Mouse (Mus musculus) splenic B cell, adult 2 months (primary cell): ENCODE results near the gene Mup19.
"Not testable (repeated sequence)": the region's sequence is repeated elsewhere in the genome, so short reads cannot be mapped to it uniquely, and the experiment has no call there.

Experiments used
- DNase-seq: peaks from one replicate; pipeline ENCODE4 v3.0.0-alpha.2; 2011; ENCODE audit warnings: low read depth, low spot score
- H3K27me3 ChIP-seq: 2 replicates; pipeline ENCODE4 v1.6.1; 2012; ENCODE audit warnings: mild to moderate bottlenecking, low read length, moderate library complexity, mixed read lengths; ENCODE audit not compliant: control insufficient read depth, poor library complexity, insufficient read depth, severe bottlenecking
- H3K36me3 ChIP-seq: 2 replicates; pipeline ENCODE4 v1.6.1; 2012; ENCODE audit warnings: mild to moderate bottlenecking, low read length, moderate library complexity, mixed read lengths; ENCODE audit not compliant: control insufficient read depth, poor library complexity, insufficient read depth, severe bottlenecking

Gene Mup19

DNA sequence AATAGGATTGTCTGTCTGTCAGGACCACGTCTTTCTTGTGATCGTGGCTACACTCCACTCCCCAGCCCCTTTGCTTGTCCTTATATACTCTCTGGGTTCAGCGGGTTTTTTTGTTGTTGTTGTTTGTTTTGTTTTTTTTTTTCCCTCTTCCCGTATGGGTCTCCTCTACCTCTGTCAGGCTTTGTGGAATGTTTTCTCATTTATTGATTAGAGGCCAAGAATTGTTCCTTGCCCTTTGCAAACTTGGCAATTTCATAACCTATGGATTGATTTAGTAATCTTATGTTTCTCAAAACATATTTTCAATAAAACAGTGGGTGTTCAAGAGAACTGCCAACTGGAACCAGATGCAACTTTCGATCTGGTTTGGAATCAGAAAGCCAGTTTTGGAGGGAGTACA lies at the start of gene Mup19:
Mup19 (minus strand) TSS at position 101 of the 400 bp plus-strand sequence.
- H3K36me3 ChIP-seq, H3K27me3 ChIP-seq, DNase-seq: not testable (repeated sequence)

GRCm38 (mm10) chr4:61829211-61829610 lies 47.1 kb upstream of the Mup19 start:
- no peaks in the 10 kb centered on the region for H3K36me3 ChIP-seq
- no peak for DNase-seq
- no peaks in the 10 kb centered on the region for H3K27me3 ChIP-seq

DNA sequence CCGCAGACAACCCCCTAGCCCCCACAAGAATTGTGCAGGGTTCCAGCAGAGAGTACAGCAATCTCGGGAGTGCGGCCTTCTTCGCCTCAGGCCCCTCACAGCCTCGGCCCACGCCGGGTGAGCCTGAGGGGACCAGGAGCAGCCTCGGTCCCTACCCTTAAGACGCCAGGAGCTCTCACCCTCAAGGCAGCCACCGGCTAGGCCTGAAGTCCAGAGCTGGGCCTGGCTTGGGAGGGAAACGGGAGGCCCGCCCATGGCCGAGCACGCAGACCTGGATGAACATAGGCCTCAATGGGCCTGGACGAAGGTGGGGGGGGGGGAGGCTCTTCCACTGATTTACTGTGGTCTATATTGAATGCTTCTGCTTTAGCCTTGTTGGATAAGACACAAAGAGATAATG lies 41.1 kb upstream of the Mup19 start:
- H3K36me3 ChIP-seq = no peaks in the 10 kb centered on the region
- DNase-seq = no peak
- H3K27me3 ChIP-seq = no peaks in the 10 kb centered on the region

- DNase-seq, H3K36me3 ChIP-seq, H3K27me3 ChIP-seq: not testable (repeated sequence)
Observed at GRCm38 (mm10) chr4:61822541-61822940, 40.5 kb upstream of the Mup19 start.

DNA sequence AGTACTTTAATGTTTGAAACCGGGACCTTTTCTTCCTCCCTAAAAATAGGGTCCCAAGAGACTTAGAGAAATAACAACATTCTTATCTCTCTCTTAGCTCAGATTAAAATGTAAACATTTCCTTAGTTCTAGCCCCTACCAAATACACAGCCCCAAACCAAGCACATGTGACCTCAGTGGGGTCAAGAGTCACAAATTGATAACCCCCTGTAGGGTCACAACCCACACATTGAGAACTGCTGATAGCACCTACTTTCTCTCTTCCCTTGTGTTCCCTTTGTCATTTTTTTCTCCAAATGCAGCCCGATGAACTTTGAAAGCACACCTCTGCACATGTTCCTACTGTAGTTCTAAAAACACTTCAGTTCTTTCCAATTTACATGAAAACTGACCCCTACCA lies 33.5 kb upstream of the Mup19 start:
- DNase-seq = no peak
- Histone ChIP-seq H3K36me3 (no peaks in the 10 kb centered on the region), H3K27me3 (no peaks in the 10 kb centered on the region)

- DNase-seq = no peak
Observed at GRCm38 (mm10) chr4:61813435-61813834, 31.4 kb upstream of the Mup19 start.

DNA sequence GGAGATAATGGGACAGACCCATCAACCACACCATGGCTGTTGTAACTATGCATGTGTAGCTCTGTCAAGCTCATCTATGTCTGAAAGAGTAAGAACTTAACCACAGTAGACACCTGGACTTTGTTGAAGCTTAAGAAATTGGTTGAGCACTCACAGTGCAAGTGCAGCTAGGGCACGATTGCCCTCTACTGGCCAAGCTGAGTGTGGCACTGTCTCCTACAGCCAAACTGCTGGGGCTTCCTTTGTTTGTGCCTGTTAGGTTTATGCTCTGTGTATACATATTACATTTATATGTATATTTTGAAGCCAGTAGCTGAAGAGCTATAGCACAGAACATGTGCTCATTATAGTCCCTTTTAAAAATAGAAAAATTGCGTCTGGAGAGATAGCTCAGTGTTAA lies 29.1 kb upstream of the Mup19 start:
- not testable (repeated sequence) for DNase-seq, H3K27me3 ChIP-seq, H3K36me3 ChIP-seq

More at GRCm38 (mm10) chr4:61813435-61813834, 31.4 kb upstream of the Mup19 start:
- no peaks in the 10 kb centered on the region for H3K27me3 ChIP-seq
- H3K36me3 ChIP-seq = no peaks in the 10 kb centered on the region

DNA sequence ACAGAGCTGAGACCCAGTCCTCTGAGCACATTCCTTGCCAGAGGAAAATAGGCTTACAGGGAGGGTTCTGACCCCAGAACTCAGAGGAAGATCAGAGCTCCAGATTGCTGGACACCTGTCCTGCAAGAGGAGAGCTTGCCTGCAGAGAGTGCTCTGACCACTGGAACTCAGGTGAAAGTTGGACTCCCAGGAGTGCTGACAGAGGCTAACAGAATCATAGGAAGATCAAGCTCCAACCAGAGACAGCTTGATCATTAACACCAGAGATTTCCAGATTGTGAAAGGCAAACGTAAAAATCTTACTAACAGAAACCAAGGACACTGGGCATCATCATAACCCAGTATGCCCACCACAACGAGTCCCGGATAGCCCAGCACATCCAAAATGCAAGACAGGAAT lies 26.9 kb upstream of the Mup19 start:
- DNase-seq, H3K27me3 ChIP-seq, H3K36me3 ChIP-seq: not testable (repeated sequence)

DNA sequence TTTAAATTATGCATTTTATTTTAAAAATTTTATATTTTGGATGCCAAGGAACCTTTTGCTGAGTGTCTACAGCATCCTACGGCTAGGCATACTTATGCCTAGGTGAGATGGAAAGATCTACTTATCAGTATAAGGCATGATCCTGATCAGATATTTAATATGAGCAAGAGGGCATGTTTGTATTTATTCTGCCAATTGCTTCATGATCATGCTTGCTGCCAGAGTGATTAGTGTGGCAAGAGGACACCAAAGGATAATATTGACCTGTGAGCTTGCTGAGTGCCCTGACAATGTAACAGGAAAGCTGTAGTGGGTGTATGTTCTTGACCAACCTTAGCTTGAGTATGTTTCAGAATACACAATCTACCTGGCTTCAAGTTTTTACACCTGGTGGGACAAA lies 7.6 kb upstream of the Mup19 start:
- not testable (repeated sequence) for H3K36me3 ChIP-seq, H3K27me3 ChIP-seq, DNase-seq

GRCm38 (mm10) chr4:61784231-61784630 lies 2.2 kb upstream of the Mup19 start:
- not testable (repeated sequence) for H3K36me3 ChIP-seq, H3K27me3 ChIP-seq, DNase-seq
